Mouse (Mus musculus) left cerebral cortex, adult 18-20 months (tissue): ENCODE results near the gene Gpr82. TPM values are rescaled to one million over a fixed set of nuclear protein-coding genes. Genes with fewer than 3 reads are reported as not detected.

ENCODE experiments used
- DNase-seq, 2 experiments: peaks; one replicate each; pipeline ENCODE4 v3.0.0; 2021 to 2022; ENCODE audit warnings: low spot score in 2 of 2, mixed read lengths in 1 of 2
- microRNA-seq, 2 experiments: library from miRNA; unstranded; fragments of <30 nt; microRNA quantifications; one replicate each; pipeline ENCODE4 v1.2.0; 2021
- total RNA-seq, 2 experiments: library from RNA; stranded (reverse); gene quantifications; 2 replicates each; pipeline ENCODE4 v1.2.3; 2021

Gene Gpr82
- total RNA-seq, 2 experiments from 2014 or later = not detected

GRCm38 (mm10) chrX:13688356-13688755, 27.2 kb downstream of the Gpr82 start:
- peak; percentile 11 to 47 for DNase-seq

- DNase-seq = no peak
These were observed 30.7 kb downstream of the Gpr82 start for GRCm38 (mm10) chrX:13691865-13692264.

GRCm38 (mm10) chrX:13700681-13701080, 39.5 kb downstream of the Gpr82 start:
- DNase-seq = no peak

GRCm38 (mm10) chrX:13705051-13705450, 43.9 kb downstream of the Gpr82 start:
- DNase-seq = no peak

- peak; percentile 54 to 60 for DNase-seq
These were observed 49.0 kb downstream of the Gpr82 start for GRCm38 (mm10) chrX:13710174-13710573.

Small RNA genes lying within 50 kb of the gene (microRNA-seq; reads per million reads assigned to microRNA genes)
- gene Gm25246 = 0 reads per million in 2 experiments

Other genes with a start within 250 kb of the Gpr82 start
- under 1 TPM; 0.30 to 0.49 TPM for gene Nyx, start 195.3 kb upstream of the Gpr82 start, total RNA-seq
- gene Gpr34, start 29.3 kb upstream of the Gpr82 start, total RNA-seq = 10 to 100 TPM; 10.8 to 17.5 TPM
- gene Cask, start 190.0 kb downstream of the Gpr82 start, total RNA-seq = 100 to 1,000 TPM; 104 to 119 TPM